Mouse (Mus musculus): ENCODE measurements around the gene Cdc42ep1. TPM values are rescaled to one million over a fixed set of nuclear protein-coding genes. Genes with fewer than 3 reads are reported as not detected.

The Cdc42ep1 gene
- polyA plus RNA-seq, 1 experiment: not detected

- TF ChIP-seq POLR2A (IDR thresholded peaks at IDR 0.05; ENCODE audit: insufficient read depth, low read depth, low read length): no peak
- TF ChIP-seq CTCF (IDR thresholded peaks at IDR 0.05; ENCODE audit: insufficient read depth, low read depth, low read length): no peak
- 89% methylated on average over 4 of the region's 4 CpGs for WGBS
- Histone ChIP-seq H3K4me1 (ENCODE audit: control insufficient read depth, insufficient read depth, low read length) (peaks cover 28% of the 10 kb centered on the region), H3K4me3 (ENCODE audit: insufficient read depth, low read depth, low read length) (no peak overlapping the region), H3K27ac (ENCODE audit: insufficient read depth, low read depth, low read length) (no peak overlapping the region)
These were observed 55.1 kb downstream of the Cdc42ep1 start for GRCm38 (mm10) chr15:78897488-78897887.

- H3K4me1 ChIP-seq (ENCODE audit: control insufficient read depth, insufficient read depth, low read length): peaks cover 31% of the 10 kb centered on the region
- no peak overlapping the region for H3K4me3 ChIP-seq (ENCODE audit: insufficient read depth, low read depth, low read length)
- no peak for TF ChIP-seq POLR2A (IDR thresholded peaks at IDR 0.05; ENCODE audit: insufficient read depth, low read depth, low read length)
- TF ChIP-seq CTCF (IDR thresholded peaks at IDR 0.05; ENCODE audit: insufficient read depth, low read depth, low read length): no peak
- WGBS: 68% methylated on average over 6 of the region's 6 CpGs
- H3K27ac ChIP-seq (ENCODE audit: insufficient read depth, low read depth, low read length): no peak overlapping the region
These were observed 56.1 kb downstream of the Cdc42ep1 start for GRCm38 (mm10) chr15:78898507-78899001.

GRCm38 (mm10) chr15:78899409-78899739 lies 57.0 kb downstream of the Cdc42ep1 start, which contains the start of gene Gm49510:
Gene Gm49510 (plus strand): TSS chr15:78899667.
- H3K4me3 ChIP-seq (ENCODE audit: insufficient read depth, low read depth, low read length): peak within 1 kb of the TSS; percentile 63
- WGBS: 9% methylated on average over 20 of the region's 20 CpGs
- peaks cover 32% of the 10 kb centered on the region for H3K4me1 ChIP-seq (ENCODE audit: control insufficient read depth, insufficient read depth, low read length)
- H3K27ac ChIP-seq (ENCODE audit: insufficient read depth, low read depth, low read length): 0 out of 2 replicates have a peak within 1 kb of the TSS, but pooled peaks have one; percentile 2
- TF ChIP-seq CTCF (IDR thresholded peaks at IDR 0.05; ENCODE audit: insufficient read depth, low read depth, low read length): no peak
- TF ChIP-seq POLR2A (IDR thresholded peaks at IDR 0.05; ENCODE audit: insufficient read depth, low read depth, low read length): no peak

GRCm38 (mm10) chr15:78899740-78900584 lies 57.5 kb downstream of the Cdc42ep1 start, which contains the start of gene Sh3bp1:
Gene Sh3bp1 (plus strand): TSS chr15:78899768.
- TF ChIP-seq POLR2A (IDR thresholded peaks at IDR 0.05; ENCODE audit: insufficient read depth, low read depth, low read length): peak; percentile 33; the same call in 1 of the 2 replicates
- no peak for TF ChIP-seq CTCF (IDR thresholded peaks at IDR 0.05; ENCODE audit: insufficient read depth, low read depth, low read length)

More at GRCm38 (mm10) chr15:78899740-78900584, 57.5 kb downstream of the Cdc42ep1 start, which contains the start of gene Sh3bp1:
- Histone ChIP-seq H3K4me3 (ENCODE audit: insufficient read depth, low read depth, low read length) (peak within 1 kb of the TSS; percentile 63), H3K4me1 (ENCODE audit: control insufficient read depth, insufficient read depth, low read length) (peaks cover 32% of the 10 kb centered on the region), H3K27ac (ENCODE audit: insufficient read depth, low read depth, low read length) (0 out of 2 replicates have a peak within 1 kb of the TSS, but pooled peaks have one; percentile 2)
- 5% methylated on average over 46 of the region's 47 CpGs for WGBS

Other genes with a start within 250 kb of the Cdc42ep1 start
- not detected in 2 replicates for gene Cyth4, start 245.6 kb upstream of the Cdc42ep1 start, polyA plus RNA-seq (2012; ENCODE audit: insufficient read depth, insufficient read length, low replicate concordance, missing spikeins)
- not detected in 2 replicates for gene Elfn2, start 123.9 kb upstream of the Cdc42ep1 start, polyA plus RNA-seq (2012; ENCODE audit: insufficient read depth, insufficient read length, low replicate concordance, missing spikeins)
- gene Mfng, start 69.1 kb upstream of the Cdc42ep1 start, polyA plus RNA-seq (2012; ENCODE audit: insufficient read depth, insufficient read length, low replicate concordance, missing spikeins): not detected in 2 replicates
- not detected in 2 replicates for gene Card10, start 39.6 kb upstream of the Cdc42ep1 start, polyA plus RNA-seq (2012; ENCODE audit: insufficient read depth, insufficient read length, low replicate concordance, missing spikeins)
- not detected in 2 replicates for gene Lgals2, start 12.9 kb downstream of the Cdc42ep1 start, polyA plus RNA-seq (2012; ENCODE audit: insufficient read depth, insufficient read length, low replicate concordance, missing spikeins)
- gene Gga1, start 34.6 kb downstream of the Cdc42ep1 start, polyA plus RNA-seq (2012; ENCODE audit: insufficient read depth, insufficient read length, low replicate concordance, missing spikeins): not detected in 2 replicates
- not detected in 2 replicates for gene Gm49510, start 57.0 kb downstream of the Cdc42ep1 start, polyA plus RNA-seq (2012; ENCODE audit: insufficient read depth, insufficient read length, low replicate concordance, missing spikeins)
- gene Sh3bp1, start 57.1 kb downstream of the Cdc42ep1 start, polyA plus RNA-seq (2012; ENCODE audit: insufficient read depth, insufficient read length, low replicate concordance, missing spikeins): not detected in 2 replicates
- not detected in 2 replicates for gene Pdxp, start 71.3 kb downstream of the Cdc42ep1 start, polyA plus RNA-seq (2012; ENCODE audit: insufficient read depth, insufficient read length, low replicate concordance, missing spikeins)
- not detected in 2 replicates for gene Lgals1, start 84.1 kb downstream of the Cdc42ep1 start, polyA plus RNA-seq (2012; ENCODE audit: insufficient read depth, insufficient read length, low replicate concordance, missing spikeins)
- not detected in 2 replicates for gene Nol12, start 92.3 kb downstream of the Cdc42ep1 start, polyA plus RNA-seq (2012; ENCODE audit: insufficient read depth, insufficient read length, low replicate concordance, missing spikeins)
- gene Triobp, start 105.1 kb downstream of the Cdc42ep1 start, polyA plus RNA-seq (2012; ENCODE audit: insufficient read depth, insufficient read length, low replicate concordance, missing spikeins): not detected in 2 replicates
- not detected in 2 replicates for gene H1f0, start 185.8 kb downstream of the Cdc42ep1 start, polyA plus RNA-seq (2012; ENCODE audit: insufficient read depth, insufficient read length, low replicate concordance, missing spikeins)
- gene Galr3, start 199.3 kb downstream of the Cdc42ep1 start, polyA plus RNA-seq (2012; ENCODE audit: insufficient read depth, insufficient read length, low replicate concordance, missing spikeins): not detected in 2 replicates
- not detected in 2 replicates for gene Ankrd54, start 220.3 kb downstream of the Cdc42ep1 start, polyA plus RNA-seq (2012; ENCODE audit: insufficient read depth, insufficient read length, low replicate concordance, missing spikeins)
- gene Eif3l, start 232.6 kb downstream of the Cdc42ep1 start, polyA plus RNA-seq (2012; ENCODE audit: insufficient read depth, insufficient read length, low replicate concordance, missing spikeins): not detected in 2 replicates

Measured in olfactory bulb, adult 2 months (tissue).